Mouse (Mus musculus) left cerebral cortex, adult 9 months (tissue): ENCODE data around the gene Vmn1r56.
"Not testable (repeated sequence)": the region's sequence is repeated elsewhere in the genome, so short reads cannot be mapped to it uniquely, and the experiment has no call there.

ENCODE experiments used
- DNase-seq, 2 experiments: peaks; one replicate each; pipeline ENCODE4 v3.0.0; 2022; ENCODE audit warnings: low spot score in 2 of 2

Vmn1r56 gene

DNA sequence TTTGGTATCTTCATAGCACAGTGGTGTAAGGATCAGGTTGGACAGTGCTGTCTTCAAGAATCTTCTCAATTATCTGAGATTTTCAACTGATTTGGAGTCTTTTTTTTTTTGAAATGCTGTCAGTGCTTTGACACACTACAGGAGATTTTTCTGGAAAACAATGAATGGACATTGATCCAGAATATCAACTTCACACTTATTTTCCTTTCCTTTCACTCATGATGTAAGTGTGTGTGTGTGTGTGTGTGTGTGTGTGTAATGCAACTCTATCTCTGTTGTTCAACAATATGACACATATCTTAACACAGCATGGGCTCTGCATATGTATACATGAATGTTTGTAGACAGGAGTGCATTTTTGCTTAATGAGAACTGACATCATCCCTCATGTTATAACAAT lies at the start of gene Vmn1r56:
Gene Vmn1r56 (minus strand): TSS at position 101 of the 400 bp plus-strand sequence.
- not testable (repeated sequence) for DNase-seq

DNA sequence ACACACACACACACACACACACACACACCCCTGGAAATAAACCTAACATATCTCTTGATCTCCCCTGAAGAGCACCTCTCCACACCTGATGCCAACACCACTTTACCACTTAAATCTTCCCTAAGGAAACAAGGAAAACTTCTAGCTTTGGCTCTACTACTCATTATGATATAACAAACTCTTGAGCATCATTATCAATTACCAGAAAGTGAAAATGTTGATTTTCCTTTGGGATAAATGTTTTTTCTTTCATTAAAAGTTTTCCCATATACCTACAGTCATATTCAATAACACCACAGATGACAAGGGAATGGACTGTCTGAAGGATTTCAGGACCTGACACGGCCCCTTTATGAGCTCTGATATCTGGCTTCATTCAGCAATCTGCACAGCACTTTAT lies 21.6 kb upstream of the Vmn1r56 start, which contains the start of gene Vmn1r57:
Gene Vmn1r57 (plus strand): TSS at position 301 of the 400 bp plus-strand sequence.
- DNase-seq: not testable (repeated sequence)

DNA sequence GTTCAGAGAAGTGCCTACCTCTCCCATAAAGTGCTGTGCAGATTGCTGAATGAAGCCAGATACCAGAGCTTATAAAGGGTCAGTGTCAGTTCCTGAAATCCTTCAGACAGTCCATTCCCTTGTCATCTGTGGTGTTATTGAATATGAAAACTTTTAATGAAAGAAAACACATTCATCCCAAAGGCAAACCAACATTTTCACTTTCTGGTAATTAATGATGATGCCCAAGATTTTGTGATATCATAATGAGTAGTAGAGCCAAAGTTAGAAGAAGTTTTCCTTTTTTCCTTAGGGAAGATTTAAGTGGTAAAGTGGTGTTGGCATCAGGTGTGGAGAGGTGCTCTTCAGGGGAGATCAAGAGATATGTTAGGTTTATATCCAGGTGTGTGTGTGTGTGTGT lies 47.0 kb downstream of the Vmn1r56 start, which contains the start of gene Vmn1r55:
Gene Vmn1r55 (minus strand): TSS at position 101 of the 400 bp plus-strand sequence.
- not testable (repeated sequence) for DNase-seq
